7 mouse cellular contexts compared by ENCODE assay signal in genomic region chr8:115705591-115706110, GRCm38 (mm10). TPM values are rescaled to one million over a fixed set of nuclear protein-coding genes. Genes with fewer than 3 reads are reported as not detected.
DNase-seq lines count a peak whose midpoint lies in the region; ATAC-seq and TF ChIP-seq lines count a peak whose summit lies in the region.

No protein-coding gene starts in this region.

- H3K9ac ChIP-seq in liver, adult 2 months (ENCODE audit: low read depth, low read length): peak overlapping the region; percentile 85

- TF ChIP-seq CTCF in liver, adult 2 months (IDR thresholded peaks at IDR 0.05; ENCODE audit: low read depth, low read length): peak; percentile 48

- peaks cover 3% of the 10 kb centered on the region; the same call in 1 of the 2 replicates for H3K79me2 ChIP-seq in liver, adult 2 months (ENCODE audit: control insufficient read depth, insufficient read depth, low read length)

- H3K36me3 ChIP-seq in liver, adult 2 months (ENCODE audit: control insufficient read depth, insufficient read depth, low read length): peaks cover 3% of the 10 kb centered on the region; the same call in 1 of the 2 replicates
- H3K36me3 ChIP-seq in splenic B cell, adult 2 months (ENCODE audit: control insufficient read depth, insufficient read depth, low read length, poor library complexity, severe bottlenecking): no peaks in the 10 kb centered on the region

- H3K4me1 ChIP-seq in liver, adult 2 months (ENCODE audit: control insufficient read depth, insufficient read depth, low read length): no peaks in the 10 kb centered on the region

- peak overlapping the region; percentile 83 for H3K4me3 ChIP-seq in liver, adult 2 months (ENCODE audit: insufficient read depth, low read depth, low read length)

- WGBS in liver, adult 2 months: under 1% methylated on average over 36 of the region's 36 CpGs

- H3K27ac ChIP-seq in liver, adult 2 months (replicated peaks; ENCODE audit: insufficient read depth, low read depth, low read length): peak overlapping the region; percentile 24

- no peak for TF ChIP-seq POLR2A in liver, adult 2 months (IDR thresholded peaks at IDR 0.05; ENCODE audit: extremely low read depth, insufficient read depth, low read length)

- peak; percentile 48; the same call in 1 of the 2 replicates for ATAC-seq in monocyte, adult 5-6 weeks (replicated peaks; ENCODE audit: insufficient number of reproducible peaks, low FRiP score, low TSS enrichment, poor library complexity, severe bottlenecking)

- no peaks in the 10 kb centered on the region for H3K27me3 ChIP-seq in liver, adult 2 months (ENCODE audit: control insufficient read depth, insufficient read depth, low read length)
- peaks cover 1% of the 10 kb centered on the region for H3K27me3 ChIP-seq in splenic B cell, adult 2 months (ENCODE audit: control insufficient read depth, insufficient read depth, low read length, poor library complexity, severe bottlenecking)

- DNase-seq in adipocyte (ENCODE audit: low spot score): peak; percentile 57
- peak; percentile 73 for DNase-seq in cerebellum, adult 9-10 months
- peak; percentile 37 to 40 for DNase-seq in frontal cortex, postnatal 36 days (ENCODE audit: low spot score in 2 of 2)
- peak; percentile 76 for DNase-seq in induced T-regulatory cell, adult 2 months (ENCODE audit: low read depth)
- DNase-seq in liver, adult 2 months (ENCODE audit: extremely low read depth, low read depth, low spot score): peak; percentile 46
- peak; percentile 63 for DNase-seq in splenic B cell, adult 2 months (ENCODE audit: low read depth, low spot score)

RNA-seq across cellular contexts. Expression of gene Maf, which starts 1.9 kb away (rescaled TPM):
- 9.9 and 10.6 TPM in 2 replicates for total RNA-seq in liver, adult 2 months (2014; rRNA removed)
- polyA plus RNA-seq in liver, adult 2 months (2012; rRNA removed): 5.0 and 6.4 TPM in 2 replicates
- 4.6 to 9.1 TPM (median 5.0 TPM) in 3 replicates for total RNA-seq in monocyte, adult 5-6 weeks (2017)

Comparison
In these comparisons a context has a peak if more than half of its experiments do, and no peak if none do; other contexts are left out.
1. Peak in every context shown above with its lines: DNase-seq, ATAC-seq, H3K4me3 ChIP-seq and H3K27ac ChIP-seq.